Mouse (Mus musculus) kidney, adult 9 months (tissue): Measurements from ENCODE around the gene Kdelc1.

Experiments used
- DNase-seq: peaks from one replicate; pipeline ENCODE4 v3.0.0; 2022

Kdelc1 gene

GRCm38 (mm10) chr1:44061836-44062235 is 56.8 kb downstream of the Kdelc1 start, which contains the start of gene Gm8251:
Gene Gm8251 (minus strand): TSS chr1:44061936.
- DNase-seq, result no peak

- DNase-seq, result no peak
Measured at GRCm38 (mm10) chr1:44057805-44058204, 60.8 kb downstream of the Kdelc1 start.
